Mouse (Mus musculus) embryonic fibroblast, embryonic 13.5 days (primary cell): Measurements from ENCODE around the gene Mtnr1a.

Source experiments
- CTCF ChIP-seq: IDR thresholded peaks from 2 replicates; pipeline ENCODE4 v1.5.1; 2011; ENCODE audit warnings: mild to moderate bottlenecking, control low read depth, low read length, moderate library complexity, borderline replicate concordance; ENCODE audit not compliant: insufficient read depth
- POLR2A ChIP-seq: IDR thresholded peaks from 2 replicates; pipeline ENCODE4 v1.6.1; 2011; ENCODE audit warnings: low read depth, mild to moderate bottlenecking, control low read depth, low read length, moderate library complexity

GRCm38 (mm10) chr8:45038350-45038749 is 30.6 kb upstream of the Mtnr1a start:
- TF ChIP-seq CTCF = no peak
- no peak for TF ChIP-seq POLR2A
